Mouse (Mus musculus): ENCODE measurements around the gene Aplp2. TPM values are rescaled to one million over a fixed set of nuclear protein-coding genes. Genes with fewer than 3 reads are reported as not detected.

The Aplp2 gene
- total RNA-seq (2021) (100 to 1,000 TPM; 285 to 294 TPM), polyA plus RNA-seq (2012; rRNA removed) (413 and 640 TPM in 2 replicates)
- long read RNA-seq, transcript Aplp2-209 (16 exons, 3,462 nt), result minor isoform, 54 of 379 reads
- long read RNA-seq, transcript Aplp2-202 (17 exons, 3,504 nt), result minor isoform, 19 of 379 reads
- long read RNA-seq, transcript Aplp2-201 (17 exons, 3,634 nt), result major isoform, 191 of 379 reads
- long read RNA-seq, partial matches to known transcripts, result 16 of 379 reads
- long read RNA-seq, other reads (novel, unspliced or antisense), result 97 of 379 reads

DNA sequence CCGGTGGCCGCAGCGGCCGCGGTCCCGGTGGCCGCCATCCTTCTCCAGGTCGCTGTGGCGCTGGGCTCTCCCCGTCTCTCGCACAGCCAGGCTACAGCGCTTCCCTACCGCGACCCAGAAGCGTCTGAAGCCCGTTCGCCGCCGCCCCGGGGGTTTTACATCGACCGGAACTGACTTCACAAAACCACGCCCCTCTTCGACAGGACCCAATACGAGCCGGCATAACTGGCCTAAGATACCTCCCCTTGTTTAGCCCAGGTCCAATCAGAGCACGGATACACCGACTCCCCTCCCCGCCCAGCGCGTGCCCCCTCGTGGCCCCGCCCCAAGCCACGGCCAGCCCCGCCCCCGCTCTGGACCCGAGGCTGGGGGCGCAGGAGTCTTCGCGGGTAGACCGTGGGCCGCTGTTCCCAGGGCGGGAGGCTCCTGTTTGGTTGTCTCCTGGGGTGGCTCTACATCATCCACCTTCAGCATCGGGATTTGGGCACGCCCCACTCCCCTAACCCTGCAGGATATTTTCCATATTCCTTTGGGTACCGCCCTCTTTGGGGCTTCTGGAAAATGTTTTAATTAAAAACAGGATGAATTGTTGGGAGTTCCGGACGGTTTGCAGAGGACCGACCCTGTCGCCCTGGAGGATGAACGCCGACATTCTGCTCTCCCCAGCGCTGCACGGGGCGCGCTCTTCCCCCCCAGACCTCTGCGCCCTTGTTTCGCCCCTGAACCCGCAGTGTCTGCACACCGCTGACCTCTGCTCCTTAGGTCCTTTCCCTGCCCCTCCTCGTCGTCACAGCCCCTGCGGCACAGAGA, at the start of gene Aplp2:
Gene Aplp2, minus strand, starts transcription at position 126 of the 810 bp plus-strand sequence.
- under 1% methylated on average over 63 of the region's 63 CpGs for WGBS
- peak within 1 kb of the TSS; percentile 100 for H3K4me3 ChIP-seq

DNA sequence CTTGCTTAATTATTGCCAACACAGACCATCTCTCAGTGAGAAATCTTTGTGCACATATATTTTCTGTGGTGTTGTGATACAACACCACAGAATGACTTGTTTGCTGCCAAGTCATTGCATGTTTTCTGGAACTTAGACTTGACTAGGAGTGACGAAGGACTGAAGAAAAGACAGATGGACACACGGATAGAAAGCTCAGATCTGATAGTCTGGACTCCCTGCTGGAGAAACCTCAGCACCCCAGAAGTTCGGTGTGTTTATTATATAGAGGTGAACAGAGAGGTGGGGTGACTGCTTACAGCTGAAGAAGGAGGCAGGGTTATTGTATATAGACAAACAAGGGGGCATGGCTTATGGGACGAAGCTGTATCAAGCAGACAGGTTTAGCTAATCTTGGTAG, 48.6 kb upstream of the Aplp2 start:
- H3K9ac ChIP-seq (ENCODE audit: low read depth, low read length), result no peak overlapping the region
- no peaks in the 10 kb centered on the region for H3K36me3 ChIP-seq (ENCODE audit: control insufficient read depth, insufficient read depth, low read length)
- intact Hi-C loops (cut with DNase I), result no loop called here
- no peak for TF ChIP-seq CTCF (IDR thresholded peaks at IDR 0.05)
- WGBS, result 72% methylated on average over 4 of the region's 4 CpGs
- H3K4me1 ChIP-seq (ENCODE audit: control insufficient read depth, insufficient read depth, low read length), result no peaks in the 10 kb centered on the region; the same call in 1 of the 2 replicates
- H3K27me3 ChIP-seq (ENCODE audit: control insufficient read depth, insufficient read depth, low read length), result no peaks in the 10 kb centered on the region
- no peaks in the 10 kb centered on the region for H3K79me2 ChIP-seq (replicated peaks; ENCODE audit: control insufficient read depth, insufficient read depth, low read length)
- no peak overlapping the region for H3K27ac ChIP-seq
- no peak overlapping the region for H3K4me3 ChIP-seq
- no peak for DNase-seq

More for the DNA sequence above, at the start of gene Aplp2:
- H3K79me2 ChIP-seq (replicated peaks; ENCODE audit: control insufficient read depth, insufficient read depth, low read length), result 0 out of 2 replicates have a peak, but pooled peaks cover 1% of the 10 kb centered on the region
- peak within 1 kb of the TSS; percentile 88 for H3K27ac ChIP-seq
- intact Hi-C loops (cut with DNase I), result loop anchor here (1.0 to 5.0 kb wide), 4 partner anchors 35 to 68 kb away; partner anchors contain the start of gene Prdm10
- peaks cover 2% of the 10 kb centered on the region for H3K4me1 ChIP-seq (ENCODE audit: control insufficient read depth, insufficient read depth, low read length)
- peaks cover 2% of the 10 kb centered on the region for H3K36me3 ChIP-seq (ENCODE audit: control insufficient read depth, insufficient read depth, low read length)
- TF ChIP-seq EP300 (IDR thresholded peaks at IDR 0.05; ENCODE audit: insufficient read depth, low read depth, low read length) (peak; percentile 85; the same call in 1 of the 2 replicates), CTCF (IDR thresholded peaks at IDR 0.05) (peak; percentile 8; the same call in 1 of the 2 replicates), POLR2A (IDR thresholded peaks at IDR 0.05; ENCODE audit: insufficient read depth, low read depth, low read length) (peak; percentile 99)
- no peaks in the 10 kb centered on the region for H3K27me3 ChIP-seq (ENCODE audit: control insufficient read depth, insufficient read depth, low read length)
- H3K9ac ChIP-seq (ENCODE audit: low read depth, low read length), result peak within 1 kb of the TSS; percentile 86
- DNase-seq, result peak; percentile 98

DNA sequence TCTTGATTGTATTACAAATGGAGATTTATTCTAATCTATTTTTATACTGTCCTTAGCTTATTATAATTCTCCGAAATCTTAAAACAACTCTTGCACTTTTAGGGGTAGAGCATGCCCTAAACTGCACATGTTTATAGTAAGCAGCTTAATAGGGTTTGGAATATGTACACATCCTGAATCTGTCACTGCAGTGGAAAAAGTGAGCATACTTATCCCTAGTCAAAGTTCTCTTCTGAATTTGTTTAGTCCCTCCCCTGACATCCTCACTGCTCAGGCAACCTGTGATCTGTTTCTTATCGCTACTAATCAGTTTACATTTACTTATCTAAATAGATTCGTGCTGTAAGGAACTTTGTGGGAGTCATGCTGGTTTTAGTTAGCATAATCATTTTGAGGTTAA, 46.6 kb upstream of the Aplp2 start:
- intact Hi-C loops (cut with DNase I), result no loop called here
- H3K79me2 ChIP-seq (replicated peaks; ENCODE audit: control insufficient read depth, insufficient read depth, low read length), result no peaks in the 10 kb centered on the region
- H3K27me3 ChIP-seq (ENCODE audit: control insufficient read depth, insufficient read depth, low read length), result no peaks in the 10 kb centered on the region
- TF ChIP-seq EP300 (IDR thresholded peaks at IDR 0.05; ENCODE audit: insufficient read depth, low read depth, low read length), result no peak
- TF ChIP-seq POLR2A (IDR thresholded peaks at IDR 0.05; ENCODE audit: insufficient read depth, low read depth, low read length), result no peak
- TF ChIP-seq CTCF (IDR thresholded peaks at IDR 0.05), result no peak
- no peaks in the 10 kb centered on the region for H3K36me3 ChIP-seq (ENCODE audit: control insufficient read depth, insufficient read depth, low read length)
- no peak overlapping the region for H3K27ac ChIP-seq
- H3K9ac ChIP-seq (ENCODE audit: low read depth, low read length), result no peak overlapping the region
- no peak for DNase-seq
- peaks cover 5% of the 10 kb centered on the region for H3K4me1 ChIP-seq (ENCODE audit: control insufficient read depth, insufficient read depth, low read length)
- WGBS, result 72% methylated on average over 3 of the region's 3 CpGs
- no peak overlapping the region for H3K4me3 ChIP-seq

DNA sequence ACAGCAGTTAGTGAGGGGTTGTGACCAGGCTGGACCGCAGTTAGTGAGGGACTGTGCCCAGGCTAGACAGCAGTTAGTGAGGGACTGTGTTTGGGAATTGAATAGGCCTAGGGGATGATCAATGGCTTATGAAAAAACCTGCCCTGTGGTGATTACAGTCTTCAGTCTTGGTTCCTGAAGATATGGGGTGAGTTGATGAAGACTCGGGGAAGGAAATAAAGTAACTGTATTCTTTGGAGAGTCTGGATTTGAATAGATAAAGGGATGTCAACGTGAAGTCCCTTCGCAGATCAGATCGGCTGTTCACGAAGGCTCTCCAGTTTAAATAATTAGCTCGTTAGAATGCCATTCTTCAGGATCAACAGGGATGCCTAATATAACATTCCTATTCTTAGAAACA, 44.3 kb upstream of the Aplp2 start:
- no peaks in the 10 kb centered on the region for H3K36me3 ChIP-seq (ENCODE audit: control insufficient read depth, insufficient read depth, low read length)
- no peaks in the 10 kb centered on the region for H3K27me3 ChIP-seq (ENCODE audit: control insufficient read depth, insufficient read depth, low read length)
- H3K9ac ChIP-seq (ENCODE audit: low read depth, low read length), result no peak overlapping the region
- no peak overlapping the region for H3K27ac ChIP-seq
- WGBS, result 66% methylated on average over 7 of the region's 7 CpGs
- no peak for TF ChIP-seq POLR2A (IDR thresholded peaks at IDR 0.05; ENCODE audit: insufficient read depth, low read depth, low read length)
- TF ChIP-seq CTCF (IDR thresholded peaks at IDR 0.05), result no peak
- no peak for TF ChIP-seq EP300 (IDR thresholded peaks at IDR 0.05; ENCODE audit: insufficient read depth, low read depth, low read length)
- intact Hi-C loops (cut with DNase I), result no loop called here
- peaks cover 5% of the 10 kb centered on the region for H3K4me1 ChIP-seq (ENCODE audit: control insufficient read depth, insufficient read depth, low read length)
- no peak for DNase-seq
- H3K79me2 ChIP-seq (replicated peaks; ENCODE audit: control insufficient read depth, insufficient read depth, low read length), result no peaks in the 10 kb centered on the region
- H3K4me3 ChIP-seq, result no peak overlapping the region

DNA sequence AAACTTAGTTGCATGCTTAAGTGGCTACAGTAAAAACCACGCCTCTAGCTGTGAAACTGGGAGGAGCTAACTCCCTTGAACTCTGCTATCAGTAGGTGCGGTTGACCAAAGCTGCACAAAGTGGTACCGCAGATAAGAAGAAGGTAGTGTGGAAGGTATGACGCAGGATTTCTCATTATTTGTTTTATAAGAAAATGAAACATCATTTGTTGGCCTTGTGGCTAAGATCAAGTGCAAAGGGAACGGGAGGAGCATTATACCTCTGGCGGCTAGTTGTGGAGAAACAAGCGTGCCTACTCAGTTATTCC, 43.0 kb upstream of the Aplp2 start:
- H3K36me3 ChIP-seq (ENCODE audit: control insufficient read depth, insufficient read depth, low read length), result no peaks in the 10 kb centered on the region
- H3K4me3 ChIP-seq, result no peak overlapping the region
- H3K79me2 ChIP-seq (replicated peaks; ENCODE audit: control insufficient read depth, insufficient read depth, low read length), result no peaks in the 10 kb centered on the region
- H3K4me1 ChIP-seq (ENCODE audit: control insufficient read depth, insufficient read depth, low read length), result peaks cover 5% of the 10 kb centered on the region
- peak in 1 of 2 experiments; percentile 20 for DNase-seq
- peak overlapping the region; percentile 75 for H3K27ac ChIP-seq
- WGBS, result 79% methylated on average over 7 of the region's 7 CpGs
- no peak for TF ChIP-seq EP300 (IDR thresholded peaks at IDR 0.05; ENCODE audit: insufficient read depth, low read depth, low read length)
- no peak for TF ChIP-seq POLR2A (IDR thresholded peaks at IDR 0.05; ENCODE audit: insufficient read depth, low read depth, low read length)
- no peak for TF ChIP-seq CTCF (IDR thresholded peaks at IDR 0.05)
- no peaks in the 10 kb centered on the region for H3K27me3 ChIP-seq (ENCODE audit: control insufficient read depth, insufficient read depth, low read length)
- no peak overlapping the region for H3K9ac ChIP-seq (ENCODE audit: low read depth, low read length)
- intact Hi-C loops (cut with DNase I), result loop anchor here (5.0 kb wide), 1 partner anchor 42 kb away; the partner anchor contains the start of gene Aplp2

All from heart, adult 2 months (tissue).